Mouse (Mus musculus): ENCODE data around the gene Smyd5.

DNA sequence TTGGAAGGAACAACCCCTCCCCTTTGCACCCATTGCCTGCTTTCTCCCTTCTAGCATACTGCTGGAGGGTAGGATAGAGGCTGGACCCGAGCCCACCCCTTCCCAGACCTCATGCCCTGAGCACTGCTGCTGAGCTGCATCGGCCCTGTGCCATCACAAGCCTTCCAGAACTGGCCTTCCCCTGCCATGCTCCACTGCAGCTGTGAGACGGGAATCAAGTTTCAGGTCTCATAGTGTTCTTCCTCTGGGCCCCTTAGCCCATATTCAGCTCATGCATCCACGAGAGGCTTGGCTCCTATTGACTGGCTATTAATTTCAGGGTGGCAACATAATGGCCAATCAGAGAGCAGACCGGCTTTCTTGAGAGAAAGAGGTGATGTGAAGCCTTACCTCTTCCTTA is 13.5 kb downstream of the Smyd5 start:
- TF ChIP-seq CTCF (IDR thresholded peaks at IDR 0.05) (no peak), POLR2A (IDR thresholded peaks at IDR 0.05; ENCODE audit: insufficient read depth, low read depth, low read length) (no peak), EP300 (IDR thresholded peaks at IDR 0.05; ENCODE audit: insufficient read depth, low read depth, low read length) (no peak)

Measured in heart, adult 2 months (tissue).